In the genomic region with DNA sequence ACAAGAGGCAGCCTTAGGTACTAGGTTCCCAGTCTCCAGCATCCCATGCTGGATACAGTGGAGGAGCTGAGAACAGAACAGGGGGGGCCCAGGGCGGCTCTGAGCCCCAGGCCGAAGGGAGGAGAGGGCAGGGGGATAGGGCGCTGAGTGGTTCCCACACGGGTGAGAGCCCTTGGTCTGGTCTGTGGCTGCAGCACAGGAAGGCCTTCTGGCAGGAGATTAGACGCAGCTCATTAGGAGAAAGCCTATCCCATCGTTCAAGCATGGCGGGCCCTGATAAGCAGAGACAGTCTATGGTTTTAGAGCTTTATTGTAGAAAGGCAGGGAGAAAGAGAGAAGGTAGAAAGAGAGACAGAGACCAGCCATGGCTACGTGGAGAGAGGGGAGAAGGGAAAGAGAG, we compare ENCODE assay signal across 13 mouse cellular contexts.
"Had no signal": no experiment of that assay in that cellular context is flagged by ENCODE, and none has a peak within 500 bp of the region (broad histone marks: within the 10 kb centered on the region; RNA-seq: fewer than 3 reads in every experiment).

No protein-coding gene starts in this region.

- H3K4me2 ChIP-seq: limb, embryonic 13.5 days; midbrain, embryonic 12.5 days; neural tube, embryonic 13.5 days had no signal

- H3K9me3 ChIP-seq: limb, embryonic 13.5 days; midbrain, embryonic 12.5 days; neural tube, embryonic 13.5 days had no signal

- DNase-seq: kidney, adult 18-20 months; kidney, postnatal 4 days; left cerebral cortex, postnatal 4 days; retina, postnatal 1 day; right cerebral cortex, postnatal 4 days; spleen, adult 18-20 months; thymus, adult 18-20 months; thymus, postnatal 14 days had no signal

- ATAC-seq: midbrain, embryonic 16.5 days had no signal

- H3K4me3 ChIP-seq: layer of hippocampus, adult 2 months; limb, embryonic 13.5 days; midbrain, embryonic 12.5 days; neural tube, embryonic 13.5 days had no signal

- H3K36me3 ChIP-seq: limb, embryonic 13.5 days; midbrain, embryonic 12.5 days; neural tube, embryonic 13.5 days had no signal

- H3K27me3 ChIP-seq: limb, embryonic 13.5 days; neural tube, embryonic 13.5 days had no signal

- H3K9ac ChIP-seq: limb, embryonic 13.5 days; midbrain, embryonic 12.5 days; neural tube, embryonic 13.5 days had no signal

- H3K27ac ChIP-seq: layer of hippocampus, adult 2 months; limb, embryonic 13.5 days; midbrain, embryonic 12.5 days; neural tube, embryonic 13.5 days had no signal
